Mouse (Mus musculus): Measurements from ENCODE around the gene A430033K04Rik. TPM values are rescaled to one million over a fixed set of nuclear protein-coding genes. Genes with fewer than 3 reads are reported as not detected.
A peak's percentile ranks its signal among the peaks of the same experiment; 100 is the strongest.

A430033K04Rik gene
- polyA plus RNA-seq, 1 experiment from 2014 or later = 7.4 TPM

DNA sequence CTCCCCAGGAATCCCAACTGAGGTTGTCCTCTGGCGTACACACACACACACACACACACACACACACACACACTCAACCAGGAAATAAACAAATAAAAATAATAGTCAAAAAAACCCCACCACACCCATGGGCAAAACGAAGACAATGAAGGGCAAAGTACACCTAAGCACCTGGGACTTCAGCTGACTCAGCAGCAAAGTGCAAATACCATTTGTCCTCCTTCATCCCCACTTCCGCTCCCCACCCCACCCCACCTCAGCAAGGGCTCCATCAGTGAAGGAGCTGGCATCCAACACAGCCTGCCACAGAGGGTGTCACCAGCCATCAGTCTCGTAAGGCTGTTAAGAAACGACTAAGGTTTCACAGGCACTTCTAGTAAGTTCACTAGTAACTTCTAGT is 64.8 kb downstream of the A430033K04Rik start:
- H3K9me3 ChIP-seq (replicated peaks; ENCODE audit: control insufficient read depth, low read length) = no peaks in the 10 kb centered on the region
- H3K27me3 ChIP-seq (ENCODE audit: control insufficient read depth, insufficient read depth, low read length) = no peaks in the 10 kb centered on the region
- no peak overlapping the region for H3K4me3 ChIP-seq (ENCODE audit: low read depth, low read length)
- H3K4me1 ChIP-seq (ENCODE audit: control insufficient read depth, insufficient read depth, low read length) = peaks cover 12% of the 10 kb centered on the region; the same call in 1 of the 2 replicates
- H3K9ac ChIP-seq (ENCODE audit: low read depth, low read length) = no peak overlapping the region
- 63% methylated on average over 5 of the region's 5 CpGs for WGBS (ENCODE audit: insufficient replicate concordance)
- no peaks in the 10 kb centered on the region for H3K36me3 ChIP-seq (ENCODE audit: control insufficient read depth, insufficient read depth, low read length)
- H3K27ac ChIP-seq (ENCODE audit: low read depth, low read length) = no peak overlapping the region
- H3K4me2 ChIP-seq = no peak overlapping the region
- no peak for ATAC-seq (replicated peaks; ENCODE audit: insufficient number of reproducible peaks, low FRiP score, low TSS enrichment)

DNA sequence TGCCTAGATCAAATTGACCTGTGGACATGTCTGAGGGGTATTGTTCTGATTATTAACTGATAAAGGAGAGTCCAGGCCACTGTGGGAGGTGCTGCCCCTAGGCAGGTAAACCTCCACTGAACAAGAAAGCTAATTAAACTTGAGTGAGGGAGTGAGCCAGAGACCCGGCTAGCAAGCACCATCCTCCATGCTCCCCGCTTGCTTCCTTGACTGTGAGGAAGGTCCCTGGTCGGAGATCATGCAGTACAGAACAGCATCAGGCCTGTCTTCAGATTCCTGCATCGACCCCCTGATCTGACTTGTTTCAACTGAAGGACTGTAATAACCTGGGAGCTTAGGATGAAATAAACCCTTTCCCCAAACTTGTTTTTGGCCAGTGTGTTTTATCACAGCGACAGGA is 66.6 kb downstream of the A430033K04Rik start:
- H3K4me2 ChIP-seq = no peak overlapping the region
- no peak for ATAC-seq (replicated peaks; ENCODE audit: insufficient number of reproducible peaks, low FRiP score, low TSS enrichment)
- H3K9ac ChIP-seq (ENCODE audit: low read depth, low read length) = no peak overlapping the region
- no peak overlapping the region for H3K4me3 ChIP-seq (ENCODE audit: low read depth, low read length)
- no peak overlapping the region for H3K27ac ChIP-seq (ENCODE audit: low read depth, low read length)
- H3K4me1 ChIP-seq (ENCODE audit: control insufficient read depth, insufficient read depth, low read length) = peaks cover 8% of the 10 kb centered on the region; the same call in 1 of the 2 replicates
- no peaks in the 10 kb centered on the region for H3K36me3 ChIP-seq (ENCODE audit: control insufficient read depth, insufficient read depth, low read length)
- 69% methylated on average over 5 of the region's 5 CpGs for WGBS (ENCODE audit: insufficient replicate concordance)
- no peaks in the 10 kb centered on the region for H3K27me3 ChIP-seq (ENCODE audit: control insufficient read depth, insufficient read depth, low read length)
- no peaks in the 10 kb centered on the region for H3K9me3 ChIP-seq (replicated peaks; ENCODE audit: control insufficient read depth, low read length)

DNA sequence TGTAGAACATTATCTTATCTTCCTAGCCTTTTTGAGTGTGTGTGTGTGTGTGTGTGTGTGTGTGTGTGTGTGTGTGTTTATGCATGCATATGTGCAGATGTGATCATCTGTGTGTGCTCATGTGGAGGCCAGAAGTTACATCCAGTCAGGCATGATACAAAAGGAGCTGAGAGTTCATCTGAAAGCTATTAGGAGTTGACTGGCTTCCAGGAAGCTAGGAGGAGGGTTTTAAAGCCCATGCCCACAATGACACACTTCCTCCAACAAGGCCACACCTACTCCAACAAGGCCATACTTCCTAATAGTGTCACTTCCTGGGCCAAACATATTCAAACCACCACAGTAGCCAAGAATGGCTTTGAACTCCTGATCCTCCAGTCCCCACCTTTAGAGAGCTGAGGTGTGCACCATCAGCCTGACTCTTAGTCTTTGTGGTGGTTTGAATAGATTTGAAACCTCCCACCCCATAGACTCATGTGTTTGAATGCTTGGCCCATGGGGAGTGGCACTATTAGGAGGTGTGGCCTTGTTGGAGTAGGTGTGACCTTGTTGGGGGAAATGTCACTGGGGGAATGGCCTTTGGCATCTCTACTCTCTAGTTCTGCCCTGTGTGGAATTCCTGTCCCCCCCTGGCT is 70.4 kb downstream of the A430033K04Rik start:
- H3K36me3 ChIP-seq (ENCODE audit: control insufficient read depth, insufficient read depth, low read length) = no peaks in the 10 kb centered on the region
- no peak overlapping the region for H3K27ac ChIP-seq (ENCODE audit: low read depth, low read length)
- no peak overlapping the region for H3K4me3 ChIP-seq (ENCODE audit: low read depth, low read length)
- no peak overlapping the region for H3K4me2 ChIP-seq
- no peak overlapping the region for H3K9ac ChIP-seq (ENCODE audit: low read depth, low read length)
- ATAC-seq (replicated peaks; ENCODE audit: insufficient number of reproducible peaks, low FRiP score, low TSS enrichment) = no peak
- no peaks in the 10 kb centered on the region for H3K27me3 ChIP-seq (ENCODE audit: control insufficient read depth, insufficient read depth, low read length)
- H3K4me1 ChIP-seq (ENCODE audit: control insufficient read depth, insufficient read depth, low read length) = peaks cover 8% of the 10 kb centered on the region; the same call in 1 of the 2 replicates
- H3K9me3 ChIP-seq (replicated peaks; ENCODE audit: control insufficient read depth, low read length) = no peaks in the 10 kb centered on the region

DNA sequence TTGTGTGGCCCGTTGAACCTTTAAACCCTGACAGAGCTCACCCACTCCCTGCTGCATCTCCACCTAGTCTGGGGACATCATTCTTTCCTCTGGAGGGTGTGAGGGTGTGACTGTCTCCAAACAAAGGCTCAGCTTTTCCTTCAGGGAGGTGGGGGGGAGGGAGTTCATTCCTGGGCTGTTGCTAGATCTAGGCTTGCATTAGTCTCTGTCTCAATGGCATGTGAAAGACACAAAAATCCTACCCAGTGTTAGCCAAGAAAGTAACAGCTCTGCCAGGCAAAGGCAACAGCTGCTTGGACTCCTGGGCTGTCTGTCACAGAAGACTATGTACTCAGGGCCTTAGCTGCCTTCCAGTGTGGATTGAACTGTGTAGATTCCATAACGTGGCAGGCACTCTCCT is 71.4 kb downstream of the A430033K04Rik start:
- H3K4me2 ChIP-seq = no peak overlapping the region
- no peaks in the 10 kb centered on the region for H3K9me3 ChIP-seq (replicated peaks; ENCODE audit: control insufficient read depth, low read length)
- H3K27ac ChIP-seq (ENCODE audit: low read depth, low read length) = no peak overlapping the region
- no peak for ATAC-seq (replicated peaks; ENCODE audit: insufficient number of reproducible peaks, low FRiP score, low TSS enrichment)
- H3K4me1 ChIP-seq (ENCODE audit: control insufficient read depth, insufficient read depth, low read length) = peaks cover 8% of the 10 kb centered on the region; the same call in 1 of the 2 replicates
- no peaks in the 10 kb centered on the region for H3K27me3 ChIP-seq (ENCODE audit: control insufficient read depth, insufficient read depth, low read length)
- no peak overlapping the region for H3K4me3 ChIP-seq (ENCODE audit: low read depth, low read length)
- no peak overlapping the region for H3K9ac ChIP-seq (ENCODE audit: low read depth, low read length)
- no peaks in the 10 kb centered on the region for H3K36me3 ChIP-seq (ENCODE audit: control insufficient read depth, insufficient read depth, low read length)
- WGBS (ENCODE audit: insufficient replicate concordance) = 47% methylated on average over 2 of the region's 2 CpGs

DNA sequence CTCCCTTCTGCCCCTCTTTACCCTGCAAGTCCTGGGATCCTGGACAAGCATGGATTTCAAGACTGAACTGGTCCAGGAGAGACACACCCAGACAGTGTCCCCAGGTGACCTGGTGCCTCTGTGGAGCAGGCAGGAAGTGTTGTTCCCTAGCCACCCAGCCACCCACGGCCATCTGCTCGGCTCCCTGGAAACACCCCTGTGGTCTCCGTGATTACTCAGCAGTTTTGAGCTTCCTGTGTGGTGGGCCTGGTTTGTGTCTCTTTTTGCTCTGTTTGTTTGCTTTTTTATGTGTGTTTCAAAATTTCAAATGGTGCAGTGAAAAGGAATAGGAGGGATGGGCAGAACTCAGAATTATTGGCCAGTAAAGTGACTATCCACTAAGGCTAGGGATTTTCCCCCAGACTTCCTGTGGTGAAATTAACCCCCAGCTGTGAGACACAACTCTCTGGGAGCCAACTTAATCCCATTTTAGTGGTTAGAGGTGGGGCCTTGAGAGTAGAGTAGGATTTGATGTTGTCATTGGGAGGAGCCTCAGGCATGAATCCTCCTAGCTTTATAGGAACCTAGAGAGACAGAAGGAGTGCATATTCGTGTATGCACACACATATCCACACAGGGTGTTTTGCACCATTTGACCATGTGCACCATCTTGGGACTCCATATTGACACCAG is 72.0 kb downstream of the A430033K04Rik start:
- WGBS (ENCODE audit: insufficient replicate concordance) = 41% methylated on average over 4 of the region's 4 CpGs
- no peaks in the 10 kb centered on the region for H3K36me3 ChIP-seq (ENCODE audit: control insufficient read depth, insufficient read depth, low read length)
- no peak for ATAC-seq (replicated peaks; ENCODE audit: insufficient number of reproducible peaks, low FRiP score, low TSS enrichment)

DNA sequence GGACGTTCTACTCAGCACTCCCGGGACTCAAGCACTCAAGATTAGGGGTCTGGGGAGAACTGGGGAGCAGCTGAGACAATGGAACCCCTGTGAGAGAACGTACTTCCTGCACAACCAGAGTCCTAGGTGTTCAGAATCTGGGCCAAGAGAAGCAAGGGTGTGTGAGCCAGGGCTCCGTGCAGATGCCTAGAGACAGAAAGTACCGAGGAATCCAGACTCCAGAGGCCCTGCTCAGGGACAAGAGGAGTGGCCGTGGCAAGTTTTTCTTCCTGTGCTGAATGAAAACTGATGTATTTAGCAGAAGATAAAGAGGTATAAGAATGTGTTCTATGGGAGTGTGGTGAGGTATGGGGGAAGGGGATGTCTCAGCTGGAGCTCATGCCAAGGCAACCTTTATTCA is 74.8 kb downstream of the A430033K04Rik start:
- Histone ChIP-seq H3K4me2 (no peak overlapping the region), H3K36me3 (ENCODE audit: control insufficient read depth, insufficient read depth, low read length) (no peaks in the 10 kb centered on the region), H3K27ac (ENCODE audit: low read depth, low read length) (no peak overlapping the region), H3K27me3 (ENCODE audit: control insufficient read depth, insufficient read depth, low read length) (no peaks in the 10 kb centered on the region), H3K9me3 (replicated peaks; ENCODE audit: control insufficient read depth, low read length) (no peaks in the 10 kb centered on the region), H3K4me3 (ENCODE audit: low read depth, low read length) (no peak overlapping the region), H3K4me1 (ENCODE audit: control insufficient read depth, insufficient read depth, low read length) (no peaks in the 10 kb centered on the region), H3K9ac (ENCODE audit: low read depth, low read length) (0 out of 2 replicates have a peak overlapping the region, but pooled peaks have one; percentile 22)
- no peak for ATAC-seq (replicated peaks; ENCODE audit: insufficient number of reproducible peaks, low FRiP score, low TSS enrichment)
- WGBS (ENCODE audit: insufficient replicate concordance) = 46% methylated on average over 6 of the region's 6 CpGs

More for the DNA sequence above, 72.0 kb downstream of the A430033K04Rik start:
- H3K27ac ChIP-seq (ENCODE audit: low read depth, low read length) = no peak overlapping the region
- H3K4me2 ChIP-seq = no peak overlapping the region
- no peaks in the 10 kb centered on the region for H3K27me3 ChIP-seq (ENCODE audit: control insufficient read depth, insufficient read depth, low read length)
- H3K9ac ChIP-seq (ENCODE audit: low read depth, low read length) = no peak overlapping the region
- no peak overlapping the region for H3K4me3 ChIP-seq (ENCODE audit: low read depth, low read length)
- peaks cover 2% of the 10 kb centered on the region; the same call in 1 of the 2 replicates for H3K4me1 ChIP-seq (ENCODE audit: control insufficient read depth, insufficient read depth, low read length)
- H3K9me3 ChIP-seq (replicated peaks; ENCODE audit: control insufficient read depth, low read length) = no peaks in the 10 kb centered on the region

Small RNAs within 50 kb of the gene (microRNA-seq; reads per million reads assigned to microRNA genes)
- not detected for gene Gm24082 (ENCODE audit: borderline number of aligned reads)

Other genes starting within 250 kb of the A430033K04Rik start
- gene Zfp157, start 181.4 kb upstream of the A430033K04Rik start, polyA plus RNA-seq (2014; fragmentation: Nextera tagmentation; extraction: Ambion mirVana) = 21.9 and 23.6 TPM in 2 replicates
- not detected in 2 replicates for gene 1700123K08Rik, start 58.1 kb upstream of the A430033K04Rik start, polyA plus RNA-seq (2014; fragmentation: Nextera tagmentation; extraction: Ambion mirVana)
- 43.7 and 52.4 TPM in 2 replicates for gene Zfp68, start 3.1 kb upstream of the A430033K04Rik start, polyA plus RNA-seq (2014; fragmentation: Nextera tagmentation; extraction: Ambion mirVana)
- gene Fam20c, start 131.7 kb downstream of the A430033K04Rik start, polyA plus RNA-seq (2014; fragmentation: Nextera tagmentation; extraction: Ambion mirVana) = 3.0 and 3.7 TPM in 2 replicates
- not detected in 2 replicates for gene Gm5294, start 197.2 kb downstream of the A430033K04Rik start, polyA plus RNA-seq (2014; fragmentation: Nextera tagmentation; extraction: Ambion mirVana)